Mouse (Mus musculus) C2C12 (cell line): ENCODE results near the gene Dcaf6. TPM values are rescaled to one million over a fixed set of nuclear protein-coding genes. Genes with fewer than 3 reads are reported as not detected.

Experiments
- H3K27me3 ChIP-seq: one replicate; pipeline ENCODE4 v1.6.1; 2011; ENCODE audit not compliant: control insufficient read depth, insufficient read depth, insufficient read length
- H3K36me3 ChIP-seq: one replicate; pipeline ENCODE4 v1.6.1; 2011; ENCODE audit not compliant: control insufficient read depth, insufficient read depth
- H3K4me3 ChIP-seq: one replicate; pipeline ENCODE4 v1.5.1; 2011; ENCODE audit warnings: mild to moderate bottlenecking, control low read depth; ENCODE audit not compliant: poor library complexity, insufficient read depth, severe bottlenecking
- H3K79me2 ChIP-seq: one replicate; pipeline ENCODE4 v1.6.1; 2011; ENCODE audit not compliant: control insufficient read depth, insufficient read depth
- H3K79me3 ChIP-seq: one replicate; pipeline ENCODE4 v1.6.1; 2011; ENCODE audit warnings: low read depth, control low read depth
- H3ac ChIP-seq: one replicate; pipeline ENCODE3; 2011; ENCODE audit warnings: low read depth; ENCODE audit not compliant: control insufficient read depth, insufficient read length
- CEBPB ChIP-seq: IDR thresholded peaks from one replicate; pipeline ENCODE4 v1.6.1; 2011; ENCODE audit warnings: low read depth, mild to moderate bottlenecking, control low read depth, moderate library complexity
- CTCF ChIP-seq: IDR thresholded peaks from one replicate; pipeline ENCODE4 v1.5.1; 2011; ENCODE audit not compliant: control insufficient read depth, insufficient read depth, insufficient read length
- FOSL1 ChIP-seq: IDR thresholded peaks from one replicate; pipeline ENCODE4 v1.8.0; 2011; ENCODE audit warnings: mild to moderate bottlenecking, low read length; ENCODE audit not compliant: poor library complexity, insufficient read depth, severe bottlenecking
- MAX ChIP-seq: IDR thresholded peaks from one replicate; pipeline ENCODE4 v1.6.1; 2011; ENCODE audit warnings: mild to moderate bottlenecking, control low read depth
- MYOD1 ChIP-seq: IDR thresholded peaks from one replicate; pipeline ENCODE4 v1.6.1; 2011; ENCODE audit warnings: low read depth; ENCODE audit not compliant: control insufficient read depth, insufficient read length
- MYOG ChIP-seq: IDR thresholded peaks from one replicate; pipeline ENCODE4 v1.6.1; 2011; ENCODE audit not compliant: control insufficient read depth, insufficient read length; ENCODE audit errors: extremely low read depth
- USF1 ChIP-seq: IDR thresholded peaks from one replicate; pipeline ENCODE4 v1.6.1; 2011; ENCODE audit warnings: low read depth, mild to moderate bottlenecking, control low read depth, moderate library complexity
- polyA plus RNA-seq: library from polyadenylated mRNA; unstranded; fragments of >200 nt; fragmentation: generic; extraction: Trizol; gene quantifications from one replicate; pipeline ENCODE4 v1.2.1, GENCODE M21; 2012; ENCODE audit warnings: missing spikeins

The Dcaf6 gene
- polyA plus RNA-seq, 1 experiment: 7.1 TPM

GRCm38 (mm10) chr1:165385810-165386524 is 74.3 kb downstream of the Dcaf6 start:
- Histone ChIP-seq H3K27me3 (no peaks in the 10 kb centered on the region), H3K79me2 (no peaks in the 10 kb centered on the region), H3ac (no peak overlapping the region), H3K36me3 (peaks cover 4% of the 10 kb centered on the region), H3K79me3 (no peaks in the 10 kb centered on the region), H3K4me3 (no peak overlapping the region)
- TF ChIP-seq MYOD1: no peak
- no peak for TF ChIP-seq CEBPB
- TF ChIP-seq MAX: no peak
- TF ChIP-seq CTCF: no peak
- no peak for TF ChIP-seq USF1
- TF ChIP-seq FOSL1: no peak
- TF ChIP-seq MYOG: no peak

- Histone ChIP-seq H3ac (no peak overlapping the region), H3K79me3 (no peaks in the 10 kb centered on the region), H3K79me2 (no peaks in the 10 kb centered on the region), H3K27me3 (no peaks in the 10 kb centered on the region), H3K36me3 (no peaks in the 10 kb centered on the region), H3K4me3 (no peak overlapping the region)
- TF ChIP-seq FOSL1 (no peak), CTCF (no peak), CEBPB (no peak), MYOD1 (no peak), MAX (no peak), USF1 (no peak), MYOG (no peak)
These were observed 86.4 kb downstream of the Dcaf6 start for GRCm38 (mm10) chr1:165373839-165374238.

GRCm38 (mm10) chr1:165370990-165371389 is 89.3 kb downstream of the Dcaf6 start:
- Histone ChIP-seq H3ac (no peak overlapping the region), H3K79me3 (no peaks in the 10 kb centered on the region), H3K27me3 (no peaks in the 10 kb centered on the region), H3K4me3 (no peak overlapping the region), H3K36me3 (no peaks in the 10 kb centered on the region), H3K79me2 (no peaks in the 10 kb centered on the region)
- no peak for TF ChIP-seq MYOD1
- no peak for TF ChIP-seq CEBPB
- TF ChIP-seq FOSL1: no peak
- no peak for TF ChIP-seq MYOG
- no peak for TF ChIP-seq CTCF
- TF ChIP-seq MAX: no peak
- TF ChIP-seq USF1: no peak

GRCm38 (mm10) chr1:165365057-165365456 is 95.2 kb downstream of the Dcaf6 start:
- H3ac ChIP-seq: no peak overlapping the region

GRCm38 (mm10) chr1:165363271-165363670 is 97.0 kb downstream of the Dcaf6 start:
- H3K36me3 ChIP-seq: no peaks in the 10 kb centered on the region
- H3K4me3 ChIP-seq: no peak overlapping the region
- H3K27me3 ChIP-seq: no peaks in the 10 kb centered on the region
- H3K79me3 ChIP-seq: no peaks in the 10 kb centered on the region
- no peaks in the 10 kb centered on the region for H3K79me2 ChIP-seq
- TF ChIP-seq MYOD1: no peak
- TF ChIP-seq MAX: no peak
- TF ChIP-seq USF1: no peak
- TF ChIP-seq CEBPB: no peak
- TF ChIP-seq MYOG: no peak
- TF ChIP-seq CTCF: no peak
- no peak for TF ChIP-seq FOSL1
- no peak overlapping the region for H3ac ChIP-seq

More at GRCm38 (mm10) chr1:165365057-165365456, 95.2 kb downstream of the Dcaf6 start:
- Histone ChIP-seq H3K27me3 (no peaks in the 10 kb centered on the region), H3K4me3 (no peak overlapping the region), H3K79me3 (no peaks in the 10 kb centered on the region), H3K79me2 (no peaks in the 10 kb centered on the region), H3K36me3 (no peaks in the 10 kb centered on the region)
- TF ChIP-seq MYOD1 (no peak), CTCF (no peak), MAX (no peak), CEBPB (no peak), USF1 (no peak)

GRCm38 (mm10) chr1:165356347-165356746 is 103.9 kb downstream of the Dcaf6 start:
- Histone ChIP-seq H3K36me3 (no peaks in the 10 kb centered on the region), H3K79me3 (no peaks in the 10 kb centered on the region), H3K27me3 (no peaks in the 10 kb centered on the region), H3ac (no peak overlapping the region), H3K4me3 (no peak overlapping the region), H3K79me2 (no peaks in the 10 kb centered on the region)
- no peak for TF ChIP-seq CEBPB
- no peak for TF ChIP-seq CTCF
- TF ChIP-seq MAX: no peak
- TF ChIP-seq USF1: no peak
- TF ChIP-seq MYOG: no peak
- TF ChIP-seq MYOD1: no peak
- TF ChIP-seq FOSL1: no peak
